Mouse (Mus musculus) midbrain, embryonic 14.5 days (tissue): Measurements from ENCODE around the gene Spty2d1. TPM values are rescaled to one million over a fixed set of nuclear protein-coding genes. Genes with fewer than 3 reads are reported as not detected.

Source experiments
- ATAC-seq: fragments of 200-750 bp; cut with Nextera tagmentation; 2 replicates; pipeline ENCODE4 v1.8.0; 2017; ENCODE audit warnings: moderate number of reproducible peaks, moderate library complexity; ENCODE audit not compliant: low FRiP score, low TSS enrichment
- DNase-seq: peaks from one replicate; pipeline ENCODE4 v3.0.0-alpha.2; 2015
- H3K27ac ChIP-seq: fragments of 300-500 bp; sonication (generic); replicated peaks from 2 replicates; pipeline ENCODE4 v1.5.1; 2014; ENCODE audit warnings: mild to moderate bottlenecking, low read depth, low read length, moderate library complexity
- H3K27me3 ChIP-seq: fragments of 300-500 bp; sonication (generic); 2 replicates; pipeline ENCODE4 v1.6.1; 2014; ENCODE audit warnings: low read length, control low read depth, mixed read lengths; ENCODE audit not compliant: control insufficient read depth, insufficient read depth
- H3K36me3 ChIP-seq: fragments of 300-500 bp; sonication (generic); 2 replicates; pipeline ENCODE4 v1.6.1; 2014; ENCODE audit warnings: low read length, control low read depth; ENCODE audit not compliant: control insufficient read depth, insufficient read depth
- H3K4me1 ChIP-seq: fragments of 300-500 bp; sonication (generic); 2 replicates; pipeline ENCODE4 v1.6.1; 2014; ENCODE audit warnings: mild to moderate bottlenecking, antibody characterized with exemption, low read length, control low read depth; ENCODE audit not compliant: control insufficient read depth, insufficient read depth
- H3K4me2 ChIP-seq: fragments of 300-500 bp; sonication (generic); 2 replicates; pipeline ENCODE4 v1.6.1; 2014; ENCODE audit warnings: mild to moderate bottlenecking, low read length, moderate library complexity
- H3K4me3 ChIP-seq: fragments of 300-500 bp; sonication (generic); replicated peaks from 2 replicates; pipeline ENCODE4 v1.5.1; 2014; ENCODE audit warnings: low read depth, low read length
- H3K9ac ChIP-seq: fragments of 300-500 bp; sonication (generic); replicated peaks from 2 replicates; pipeline ENCODE4 v1.6.1; 2014; ENCODE audit warnings: mild to moderate bottlenecking, low read length, moderate library complexity
- H3K9me3 ChIP-seq: fragments of 300-500 bp; sonication (generic); 2 replicates; pipeline ENCODE4 v1.6.1; 2016; ENCODE audit warnings: low read length, control low read depth, mixed read lengths; ENCODE audit not compliant: control insufficient read depth
- WGBS: fragments of 180-500 bp; shearing (Covaris S2); extraction: QIAGEN DNeasy Blood & Tissue Kit; methylation state at CpG from one replicate; pipeline ENCODE4 v1.1.7; 2014; 5-methylcytosine and 5-hydroxymethylcytosine counted together
- polyA plus RNA-seq: library from polyadenylated mRNA; unstranded; fragments of >200 nt; fragmentation: Nextera tagmentation; extraction: Ambion mirVana; gene quantifications from 2 replicates; pipeline ENCODE4 v1.2.1, GENCODE M21; 2014

The Spty2d1 gene
- polyA plus RNA-seq, 1 experiment from 2014 or later: 8.9 TPM

DNA sequence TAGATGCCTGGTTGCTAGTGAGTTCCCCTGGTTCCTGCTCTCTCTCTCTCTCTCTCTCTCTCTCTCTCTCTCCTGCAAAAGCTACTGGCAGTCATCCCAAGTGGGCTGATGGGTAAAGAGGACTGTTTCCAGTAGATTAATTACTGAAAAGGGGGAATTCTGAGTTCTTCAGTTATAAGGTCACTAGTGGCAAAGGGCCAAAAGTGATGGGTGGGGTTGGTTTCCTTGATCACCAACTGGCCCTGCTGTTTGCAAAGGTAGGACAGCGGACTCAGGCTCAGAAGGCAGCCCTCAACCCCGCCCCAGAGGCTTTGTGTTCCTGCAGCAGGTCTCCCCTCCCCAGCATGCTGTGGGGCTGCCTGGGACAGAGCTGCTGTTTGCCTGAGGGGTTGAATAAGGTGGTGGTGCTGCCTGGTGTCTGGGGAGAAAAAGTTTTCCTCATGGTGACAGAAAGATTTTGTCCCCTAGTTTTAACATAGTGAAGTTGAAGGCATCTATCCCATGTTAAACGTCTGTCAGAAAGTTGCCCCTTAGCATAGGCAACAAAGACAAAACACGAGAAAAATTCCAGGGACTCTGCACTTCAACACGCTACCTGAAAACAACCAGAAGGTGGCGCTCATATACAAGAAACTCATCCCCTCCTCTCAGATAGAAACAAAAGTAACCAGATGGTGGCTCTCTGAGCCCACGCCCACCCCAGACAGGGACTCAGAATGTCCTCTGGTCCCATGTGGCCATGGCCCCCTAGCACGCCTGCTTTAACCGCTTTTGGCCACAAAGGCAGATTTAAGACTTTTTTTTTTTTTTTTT is 45.2 kb downstream of the Spty2d1 start:
- ATAC-seq (peak; percentile 75), DNase-seq (peak; percentile 92)
- Histone ChIP-seq H3K27me3 (no peaks in the 10 kb centered on the region), H3K4me3 (no peak overlapping the region), H3K36me3 (no peaks in the 10 kb centered on the region), H3K27ac (no peak overlapping the region), H3K4me2 (peak overlapping the region; percentile 24; the same call in 1 of the 2 replicates), H3K4me1 (0 out of 2 replicates have a peak, but pooled peaks cover 3% of the 10 kb centered on the region), H3K9ac (no peak overlapping the region), H3K9me3 (no peaks in the 10 kb centered on the region)
- WGBS: 2% methylated on average over 9 of the region's 9 CpGs

DNA sequence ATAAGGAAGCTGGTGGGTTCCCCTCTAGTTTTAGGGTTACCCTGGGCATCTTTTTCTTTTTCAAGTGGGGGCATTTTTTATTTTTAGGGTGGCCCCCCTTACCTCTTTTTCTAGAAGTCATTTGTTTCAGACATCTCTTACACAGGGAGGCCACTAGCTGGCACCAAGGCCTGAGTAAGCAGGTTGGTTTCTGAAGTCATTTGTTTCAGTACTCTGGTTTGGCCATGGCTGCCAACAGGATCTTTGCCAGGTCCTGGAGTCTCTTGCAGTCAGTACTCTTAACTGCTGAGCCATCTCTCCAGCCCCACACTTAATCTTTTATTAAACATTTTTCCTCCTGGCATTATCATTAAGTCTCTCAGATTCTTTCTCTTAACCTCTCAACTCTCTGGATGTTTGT is 46.1 kb downstream of the Spty2d1 start:
- no peak for ATAC-seq
- Histone ChIP-seq H3K9ac (no peak overlapping the region), H3K27ac (no peak overlapping the region), H3K36me3 (no peaks in the 10 kb centered on the region), H3K4me1 (peaks cover 8% of the 10 kb centered on the region; the same call in 1 of the 2 replicates), H3K4me2 (no peak overlapping the region), H3K27me3 (no peaks in the 10 kb centered on the region), H3K9me3 (no peaks in the 10 kb centered on the region), H3K4me3 (no peak overlapping the region)
- peak; percentile 15 for DNase-seq

- Histone ChIP-seq H3K4me2 (no peak overlapping the region), H3K27ac (no peak overlapping the region), H3K4me3 (no peak overlapping the region), H3K9ac (no peak overlapping the region), H3K9me3 (no peaks in the 10 kb centered on the region), H3K4me1 (peaks cover 8% of the 10 kb centered on the region; the same call in 1 of the 2 replicates), H3K27me3 (no peaks in the 10 kb centered on the region), H3K36me3 (no peaks in the 10 kb centered on the region)
- ATAC-seq: no peak
- DNase-seq: no peak
- WGBS: 71% methylated on average over 3 of the region's 3 CpGs
Measured at GRCm38 (mm10) chr7:46960991-46961390, 47.2 kb downstream of the Spty2d1 start.

DNA sequence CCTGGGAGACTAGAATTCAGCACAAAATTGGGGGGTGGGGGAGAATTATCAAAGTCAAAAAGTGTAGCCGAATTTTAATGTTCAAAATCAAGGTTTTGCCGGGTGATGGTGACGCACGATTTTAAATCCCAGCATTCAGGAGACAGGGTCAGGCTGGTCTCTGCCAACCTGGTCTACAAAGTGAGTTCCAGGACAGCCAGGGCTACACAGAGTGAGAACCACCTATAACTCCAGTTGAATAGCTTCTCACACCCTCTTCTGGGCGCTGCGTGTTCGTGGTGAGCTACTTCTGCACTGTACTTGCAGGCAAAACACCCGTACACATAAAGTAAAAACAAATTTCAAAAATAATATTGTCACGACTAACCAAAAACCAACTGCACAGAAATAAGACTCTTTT is 49.4 kb downstream of the Spty2d1 start:
- Histone ChIP-seq H3K36me3 (peaks cover 14% of the 10 kb centered on the region), H3K9me3 (no peaks in the 10 kb centered on the region), H3K4me3 (peak overlapping the region; percentile 64), H3K27ac (no peak overlapping the region), H3K4me2 (peak overlapping the region; percentile 85), H3K9ac (peak overlapping the region; percentile 79), H3K27me3 (no peaks in the 10 kb centered on the region), H3K4me1 (peaks cover 8% of the 10 kb centered on the region; the same call in 1 of the 2 replicates)
- no peak for ATAC-seq
- WGBS: 18% methylated on average over 9 of the region's 9 CpGs
- DNase-seq: peak; percentile 15

GRCm38 (mm10) chr7:46957831-46958691 is 50.1 kb downstream of the Spty2d1 start, which contains the start of gene Uevld:
TSS of gene Uevld (minus strand) at chr7:46958527.
- Histone ChIP-seq H3K9ac (peak within 1 kb of the TSS; percentile 79), H3K9me3 (no peaks in the 10 kb centered on the region), H3K4me2 (peak within 1 kb of the TSS; percentile 85), H3K4me1 (peaks cover 8% of the 10 kb centered on the region; the same call in 1 of the 2 replicates), H3K36me3 (peaks cover 22% of the 10 kb centered on the region), H3K4me3 (peak within 1 kb of the TSS; percentile 64), H3K27me3 (no peaks in the 10 kb centered on the region), H3K27ac (no peak within 1 kb of the TSS)
- DNase-seq (peak; percentile 95), ATAC-seq (peak; percentile 88)
- 1% methylated on average over 51 of the region's 51 CpGs for WGBS

Other genes with a start within 250 kb of the Spty2d1 start
- gene Hps5, start 212.3 kb downstream of the Spty2d1 start, polyA plus RNA-seq: 11.3 and 13.8 TPM in 2 replicates
- 38.1 and 47.2 TPM in 2 replicates for gene Gtf2h1, start 212.3 kb downstream of the Spty2d1 start, polyA plus RNA-seq
- 423 and 442 TPM in 2 replicates for gene Ldha, start 166.9 kb downstream of the Spty2d1 start, polyA plus RNA-seq
- gene Ldhc, start 147.2 kb downstream of the Spty2d1 start, polyA plus RNA-seq: 0.20 and 0.50 TPM in 2 replicates
- 417 and 445 TPM in 2 replicates for gene Tsg101, start 88.4 kb downstream of the Spty2d1 start, polyA plus RNA-seq
- gene Uevld, start 49.9 kb downstream of the Spty2d1 start, polyA plus RNA-seq: 3.9 and 7.1 TPM in 2 replicates
- gene Gm9999, start 24.8 kb downstream of the Spty2d1 start, polyA plus RNA-seq: not detected in 2 replicates
- 18.5 and 19.7 TPM in 2 replicates for gene Tmem86a, start 42.2 kb upstream of the Spty2d1 start, polyA plus RNA-seq
- 146 and 152 TPM in 2 replicates for gene Ptpn5, start 125.3 kb upstream of the Spty2d1 start, polyA plus RNA-seq
- gene Mrgpra6, start 196.5 kb upstream of the Spty2d1 start, polyA plus RNA-seq: not detected in 2 replicates
- gene Mrgpra9, start 244.4 kb upstream of the Spty2d1 start, polyA plus RNA-seq: not detected in 2 replicates